Mouse (Mus musculus) megakaryocyte, embryonic 14.5 days (primary cell): ENCODE measurements around the gene Crb3.

Source experiments
- FLI1 ChIP-seq: IDR thresholded peaks from 2 replicates; pipeline ENCODE4 v1.6.1; 2012; ENCODE audit warnings: low read length, inconsistent platforms, mixed read lengths
- GATA1 ChIP-seq: IDR thresholded peaks from 3 replicates; pipeline ENCODE4 v1.6.1; 2012; ENCODE audit warnings: mixed read lengths, low read length, inconsistent platforms, borderline replicate concordance

GRCm38 (mm10) chr17:57047406-57047805 is 11.5 kb upstream of the Crb3 start:
- TF ChIP-seq GATA1 (no peak), FLI1 (no peak)
